ENCODE assay signal across 17 mouse cellular contexts in the genomic region with DNA sequence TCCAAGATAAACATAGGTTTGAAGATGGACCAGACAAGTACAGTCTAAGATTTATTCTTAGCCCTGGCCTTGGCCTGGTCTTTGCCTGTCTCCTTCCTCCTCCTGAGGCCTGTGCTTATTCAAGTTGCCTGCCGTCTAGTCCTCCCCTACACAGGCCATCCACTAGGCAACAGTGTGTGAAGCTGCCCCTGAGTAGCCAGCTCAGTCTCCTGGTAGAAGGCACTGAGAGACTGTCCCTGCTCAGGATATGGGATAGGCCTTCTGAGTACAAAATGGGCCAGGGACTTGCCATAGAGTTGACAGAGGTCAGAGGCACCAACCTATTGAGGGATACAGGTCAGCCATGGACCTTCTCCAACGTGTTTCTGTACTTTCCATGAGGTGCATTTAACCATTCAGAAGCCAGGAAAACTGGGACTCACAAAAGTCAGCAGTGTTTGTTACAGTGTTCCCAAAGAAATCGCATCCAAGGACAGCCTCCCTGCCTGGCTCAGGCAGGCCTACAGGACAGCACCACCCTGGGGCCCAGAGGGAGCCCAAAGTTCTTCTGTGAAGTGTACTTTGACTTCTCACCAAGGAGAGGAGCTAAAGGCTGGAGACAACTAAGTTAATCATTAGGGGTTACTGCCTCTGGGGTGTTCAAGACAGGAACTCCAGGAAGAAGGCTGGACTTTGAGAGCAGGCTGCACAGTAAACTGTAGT. TPM values are rescaled to one million over a fixed set of nuclear protein-coding genes. Genes with fewer than 3 reads are reported as not detected.
DNase-seq lines count a peak whose midpoint lies in the region; ATAC-seq lines count a peak whose summit lies in the region.
"Had no signal": no experiment of that assay in that cellular context is flagged by ENCODE, and none has a peak within 500 bp of the region (broad histone marks: within the 10 kb centered on the region; RNA-seq: fewer than 3 reads in every experiment).

No protein-coding gene starts in this region.

- no peaks in the 10 kb centered on the region for H3K27me3 ChIP-seq in stomach, embryonic 16.5 days (ENCODE audit: control insufficient read depth, insufficient read depth, low read length)
- H3K27me3 ChIP-seq: embryonic facial prominence, embryonic 12.5 days had no signal

- 0 out of 2 replicates have a peak overlapping the region, but pooled peaks have one; percentile 6 for H3K9ac ChIP-seq in stomach, embryonic 16.5 days (ENCODE audit: low read length)
- H3K9ac ChIP-seq: embryonic facial prominence, embryonic 12.5 days had no signal

- H3K4me2 ChIP-seq in stomach, embryonic 16.5 days (ENCODE audit: low read depth, low read length), result no peak overlapping the region

- whole genome bisulfite sequencing in stomach, embryonic 16.5 days, result 50% methylated on average over 3 of the region's 3 CpGs

- H3K4me1 ChIP-seq in stomach, embryonic 16.5 days (ENCODE audit: control insufficient read depth, insufficient read depth, low read length), result peaks cover 5% of the 10 kb centered on the region; the same call in 1 of the 2 replicates

- H3K4me3 ChIP-seq in stomach, embryonic 16.5 days (replicated peaks; ENCODE audit: low read length), result no peak overlapping the region
- H3K4me3 ChIP-seq: embryonic facial prominence, embryonic 12.5 days had no signal

- DNase-seq in adrenal gland, postnatal 10 days, result peak; percentile 18
- DNase-seq in adrenal gland, postnatal 25 days, result no peak
- DNase-seq in kidney, adult 8-10 months, result peak; percentile 63 to 82
- DNase-seq in kidney, postnatal 4 days, result peak; percentile 30 to 61
- no peak for DNase-seq in left cerebral cortex, adult 11 months (ENCODE audit: low spot score)
- no peak for DNase-seq in layer of hippocampus, adult 9-11 months
- DNase-seq: cerebellum, adult 11 months; cerebellum, postnatal 36 days; thymus, postnatal 36 days had no signal

- H3K36me3 ChIP-seq in stomach, embryonic 16.5 days (ENCODE audit: control insufficient read depth, insufficient read depth, low read length), result no peaks in the 10 kb centered on the region
- H3K36me3 ChIP-seq: embryonic facial prominence, embryonic 12.5 days; forebrain, embryonic 10.5 days had no signal

- no peak; the same call in 1 of the 2 replicates for ATAC-seq in stomach, embryonic 16.5 days (ENCODE audit: insufficient read depth, low FRiP score)
- no peak for ATAC-seq in megakaryocyte, adult 5-6 weeks (ENCODE audit: poor library complexity, severe bottlenecking)
- ATAC-seq: hindbrain, postnatal 0 days; lung, postnatal 0 days had no signal

- peak overlapping the region; percentile 62 for H3K27ac ChIP-seq in stomach, embryonic 16.5 days (ENCODE audit: low read length)
- H3K27ac ChIP-seq: embryonic facial prominence, embryonic 12.5 days; forebrain, embryonic 10.5 days had no signal

- no peaks in the 10 kb centered on the region for H3K9me3 ChIP-seq in stomach, embryonic 16.5 days (replicated peaks; ENCODE audit: control insufficient read depth, low read length)
- H3K9me3 ChIP-seq: embryonic facial prominence, embryonic 12.5 days; forebrain, embryonic 10.5 days had no signal

RNA-seq across cellular contexts. Expression of a gene that starts 1.2 kb away (rescaled TPM):
- 10 to 100 TPM; 16.6 to 17.0 TPM for total RNA-seq in adrenal gland, postnatal 10 days (2021)
- total RNA-seq in adrenal gland, postnatal 25 days (2021), result 15.9 and 22.8 TPM in 2 replicates
- polyA plus RNA-seq in stomach, embryonic 16.5 days (2015; fragmentation: Nextera tagmentation; extraction: Ambion mirVana), result 12.7 and 13.0 TPM in 2 replicates
- total RNA-seq in megakaryocyte, adult 5-6 weeks (2015), result 0.68 TPM in 1 of 2 replicates, not detected in the other
- 0.08 TPM in 1 of 2 replicates, not detected in the other for total RNA-seq in megakaryocyte, adult 5-6 weeks (2017)

RNA-seq across cellular contexts. Expression of a gene that starts 54.2 kb away (rescaled TPM):
- total RNA-seq in adrenal gland, postnatal 10 days (2021), result 100 to 1,000 TPM; 160 to 453 TPM
- 55.1 TPM in 1 of 2 replicates, not detected in the other for total RNA-seq in adrenal gland, postnatal 25 days (2021)
- polyA plus RNA-seq in stomach, embryonic 16.5 days (2015; fragmentation: Nextera tagmentation; extraction: Ambion mirVana), result 644 and 834 TPM in 2 replicates
- not detected in 2 replicates for total RNA-seq in megakaryocyte, adult 5-6 weeks (2015)
- not detected in 2 replicates for total RNA-seq in megakaryocyte, adult 5-6 weeks (2017)
- total RNA-seq: heart, postnatal 25 days; hindbrain, postnatal 0 days; layer of hippocampus, postnatal 25 days had no signal
- polyA plus RNA-seq: embryonic facial prominence, embryonic 12.5 days; forebrain, embryonic 10.5 days; hindbrain, postnatal 0 days had no signal

Comparison
In these comparisons a context has a peak if more than half of its experiments do, and no peak if none do; other contexts are left out.
1. DNase-seq: peak in adrenal gland, postnatal 10 days (single experiment), kidney, adult 8-10 months (2 of 2) and kidney, postnatal 4 days (2 of 2); none in adrenal gland, postnatal 25 days (single experiment), left cerebral cortex, adult 11 months (single experiment) and layer of hippocampus, adult 9-11 months (single experiment).
2. RNA of a gene that starts 1.2 kb away (total RNA-seq): 15.9 to 22.8 TPM in adrenal gland, postnatal 25 days and 16.6 to 17.0 TPM in adrenal gland, postnatal 10 days; 0.08 to 0.68 TPM in megakaryocyte, adult 5-6 weeks; every median in the first group is over 10 times any median in the second.